Mouse (Mus musculus) NIH3T3 (cell line): ENCODE data around the gene Wdr34.

ENCODE experiments used
- DNase-seq: peaks from one replicate; pipeline ENCODE4 v3.0.0-alpha.2; 2012; ENCODE audit warnings: low read depth

Gene Wdr34

GRCm38 (mm10) chr2:30032244-30032846 is 16.3 kb downstream of the Wdr34 start:
- DNase-seq = peak; percentile 15

- DNase-seq = no peak
Measured at GRCm38 (mm10) chr2:30026997-30027396, 21.7 kb downstream of the Wdr34 start.

GRCm38 (mm10) chr2:30025454-30025853 is 23.2 kb downstream of the Wdr34 start:
- no peak for DNase-seq

GRCm38 (mm10) chr2:30014326-30014966 is 34.2 kb downstream of the Wdr34 start:
- DNase-seq = peak; percentile 22

- DNase-seq = peak; percentile 12
Measured at GRCm38 (mm10) chr2:30010840-30011281, 37.8 kb downstream of the Wdr34 start.

- DNase-seq = no peak
Measured at GRCm38 (mm10) chr2:30009101-30009500, 39.6 kb downstream of the Wdr34 start.

GRCm38 (mm10) chr2:29991962-29992361 is 56.7 kb downstream of the Wdr34 start:
- no peak for DNase-seq
